Mouse (Mus musculus): ENCODE measurements around the gene Hils1. TPM values are rescaled to one million over a fixed set of nuclear protein-coding genes. Genes with fewer than 3 reads are reported as not detected.

Gene Hils1
- total RNA-seq (2021) = not detected
- polyA plus RNA-seq (2012; rRNA removed) = 0.25 TPM in 1 of 2 replicates, not detected in the other
- long read RNA-seq = 0 reads

GRCm38 (mm10) chr11:94967419-94967818 lies at the start of gene Hils1:
Gene Hils1, plus strand, starts transcription at chr11:94967593.
- H3K27me3 ChIP-seq (ENCODE audit: control insufficient read depth, insufficient read depth, low read length) = no peaks in the 10 kb centered on the region
- no peak within 1 kb of the TSS for H3K9ac ChIP-seq (ENCODE audit: low read depth, low read length)
- H3K4me1 ChIP-seq (ENCODE audit: control insufficient read depth, insufficient read depth, low read length) = peaks cover under 1% of the 10 kb centered on the region; the same call in 1 of the 2 replicates
- no peak within 1 kb of the TSS for H3K27ac ChIP-seq
- 45% methylated on average over 4 of the region's 4 CpGs for WGBS
- no peaks in the 10 kb centered on the region for H3K79me2 ChIP-seq (replicated peaks; ENCODE audit: control insufficient read depth, insufficient read depth, low read length)
- intact Hi-C loops (cut with DNase I) = no loop called here
- no peaks in the 10 kb centered on the region for H3K36me3 ChIP-seq (ENCODE audit: control insufficient read depth, insufficient read depth, low read length)
- TF ChIP-seq EP300 (IDR thresholded peaks at IDR 0.05; ENCODE audit: insufficient read depth, low read depth, low read length) (no peak), POLR2A (IDR thresholded peaks at IDR 0.05; ENCODE audit: insufficient read depth, low read depth, low read length) (no peak), CTCF (IDR thresholded peaks at IDR 0.05) (no peak)
- no peak for DNase-seq
- no peak within 1 kb of the TSS for H3K4me3 ChIP-seq

GRCm38 (mm10) chr11:94917717-94918116 lies 49.7 kb upstream of the Hils1 start:
- no peak for DNase-seq
- no peaks in the 10 kb centered on the region for H3K27me3 ChIP-seq (ENCODE audit: control insufficient read depth, insufficient read depth, low read length)
- intact Hi-C loops (cut with DNase I) = no loop called here
- no peaks in the 10 kb centered on the region for H3K79me2 ChIP-seq (replicated peaks; ENCODE audit: control insufficient read depth, insufficient read depth, low read length)
- H3K36me3 ChIP-seq (ENCODE audit: control insufficient read depth, insufficient read depth, low read length) = no peaks in the 10 kb centered on the region
- H3K4me1 ChIP-seq (ENCODE audit: control insufficient read depth, insufficient read depth, low read length) = peaks cover 12% of the 10 kb centered on the region
- TF ChIP-seq EP300 (IDR thresholded peaks at IDR 0.05; ENCODE audit: insufficient read depth, low read depth, low read length) (no peak), CTCF (IDR thresholded peaks at IDR 0.05) (peak; percentile 12; the same call in 1 of the 2 replicates)
- H3K27ac ChIP-seq = no peak overlapping the region
- WGBS = 58% methylated on average over 6 of the region's 6 CpGs
- H3K9ac ChIP-seq (ENCODE audit: low read depth, low read length) = no peak overlapping the region
- no peak overlapping the region for H3K4me3 ChIP-seq

- H3K27ac ChIP-seq = no peak overlapping the region
- peaks cover 6% of the 10 kb centered on the region for H3K4me1 ChIP-seq (ENCODE audit: control insufficient read depth, insufficient read depth, low read length)
- no peak overlapping the region for H3K4me3 ChIP-seq
- H3K79me2 ChIP-seq (replicated peaks; ENCODE audit: control insufficient read depth, insufficient read depth, low read length) = no peaks in the 10 kb centered on the region
- 35% methylated on average over 6 of the region's 6 CpGs for WGBS
- no peaks in the 10 kb centered on the region for H3K27me3 ChIP-seq (ENCODE audit: control insufficient read depth, insufficient read depth, low read length)
- TF ChIP-seq CTCF (IDR thresholded peaks at IDR 0.05) = peak; percentile 20
- TF ChIP-seq POLR2A (IDR thresholded peaks at IDR 0.05; ENCODE audit: insufficient read depth, low read depth, low read length) = no peak
- TF ChIP-seq EP300 (IDR thresholded peaks at IDR 0.05; ENCODE audit: insufficient read depth, low read depth, low read length) = no peak
- intact Hi-C loops (cut with DNase I) = no loop called here
- no peaks in the 10 kb centered on the region for H3K36me3 ChIP-seq (ENCODE audit: control insufficient read depth, insufficient read depth, low read length)
- no peak overlapping the region for H3K9ac ChIP-seq (ENCODE audit: low read depth, low read length)
- DNase-seq = no peak
Measured at GRCm38 (mm10) chr11:94920996-94921401, 46.4 kb upstream of the Hils1 start.

- 92% methylated on average over 4 of the region's 4 CpGs for WGBS
- intact Hi-C loops (cut with DNase I) = no loop called here
- Histone ChIP-seq H3K27ac (no peak overlapping the region), H3K36me3 (ENCODE audit: control insufficient read depth, insufficient read depth, low read length) (no peaks in the 10 kb centered on the region), H3K79me2 (replicated peaks; ENCODE audit: control insufficient read depth, insufficient read depth, low read length) (no peaks in the 10 kb centered on the region), H3K4me3 (no peak overlapping the region), H3K9ac (ENCODE audit: low read depth, low read length) (no peak overlapping the region), H3K4me1 (ENCODE audit: control insufficient read depth, insufficient read depth, low read length) (peaks cover 10% of the 10 kb centered on the region), H3K27me3 (ENCODE audit: control insufficient read depth, insufficient read depth, low read length) (no peaks in the 10 kb centered on the region)
- no peak for DNase-seq
- TF ChIP-seq EP300 (IDR thresholded peaks at IDR 0.05; ENCODE audit: insufficient read depth, low read depth, low read length) = no peak
- no peak for TF ChIP-seq CTCF (IDR thresholded peaks at IDR 0.05)
- no peak for TF ChIP-seq POLR2A (IDR thresholded peaks at IDR 0.05; ENCODE audit: insufficient read depth, low read depth, low read length)
Measured at GRCm38 (mm10) chr11:94924977-94925376, 42.4 kb upstream of the Hils1 start.

GRCm38 (mm10) chr11:94926431-94926830 lies 41.0 kb upstream of the Hils1 start:
- Histone ChIP-seq H3K4me3 (no peak overlapping the region), H3K9ac (ENCODE audit: low read depth, low read length) (no peak overlapping the region), H3K27me3 (ENCODE audit: control insufficient read depth, insufficient read depth, low read length) (no peaks in the 10 kb centered on the region), H3K4me1 (ENCODE audit: control insufficient read depth, insufficient read depth, low read length) (peaks cover 10% of the 10 kb centered on the region), H3K36me3 (ENCODE audit: control insufficient read depth, insufficient read depth, low read length) (no peaks in the 10 kb centered on the region), H3K79me2 (replicated peaks; ENCODE audit: control insufficient read depth, insufficient read depth, low read length) (no peaks in the 10 kb centered on the region), H3K27ac (no peak overlapping the region)
- peak in 1 of 2 experiments; percentile 57 for DNase-seq
- intact Hi-C loops (cut with DNase I) = no loop called here
- TF ChIP-seq CTCF (IDR thresholded peaks at IDR 0.05) (no peak), EP300 (IDR thresholded peaks at IDR 0.05; ENCODE audit: insufficient read depth, low read depth, low read length) (no peak), POLR2A (IDR thresholded peaks at IDR 0.05; ENCODE audit: insufficient read depth, low read depth, low read length) (no peak)
- 68% methylated on average over 11 of the region's 11 CpGs for WGBS

GRCm38 (mm10) chr11:94927771-94928291 lies 39.6 kb upstream of the Hils1 start:
- Histone ChIP-seq H3K4me3 (no peak overlapping the region), H3K4me1 (ENCODE audit: control insufficient read depth, insufficient read depth, low read length) (peaks cover 10% of the 10 kb centered on the region), H3K27me3 (ENCODE audit: control insufficient read depth, insufficient read depth, low read length) (no peaks in the 10 kb centered on the region), H3K36me3 (ENCODE audit: control insufficient read depth, insufficient read depth, low read length) (no peaks in the 10 kb centered on the region), H3K9ac (ENCODE audit: low read depth, low read length) (no peak overlapping the region), H3K79me2 (replicated peaks; ENCODE audit: control insufficient read depth, insufficient read depth, low read length) (no peaks in the 10 kb centered on the region), H3K27ac (peak overlapping the region; percentile 59)
- peak in 1 of 2 experiments; percentile 56 for DNase-seq
- TF ChIP-seq CTCF (IDR thresholded peaks at IDR 0.05) = no peak
- no peak for TF ChIP-seq EP300 (IDR thresholded peaks at IDR 0.05; ENCODE audit: insufficient read depth, low read depth, low read length)
- TF ChIP-seq POLR2A (IDR thresholded peaks at IDR 0.05; ENCODE audit: insufficient read depth, low read depth, low read length) = no peak
- WGBS = 19% methylated on average over 5 of the region's 5 CpGs
- intact Hi-C loops (cut with DNase I) = no loop called here

Data from heart, adult 2 months (tissue).